Mouse (Mus musculus) intestine, embryonic 15.5 days (tissue): ENCODE results near the gene Spaca4. TPM values are rescaled to one million over a fixed set of nuclear protein-coding genes. Genes with fewer than 3 reads are reported as not detected.

ENCODE experiments used
- ATAC-seq: fragments of 200-750 bp; cut with Nextera tagmentation; 2 replicates; pipeline ENCODE4 v1.8.0; 2017; ENCODE audit warnings: moderate TSS enrichment, moderate library complexity
- H3K27ac ChIP-seq: fragments of 300-500 bp; sonication (generic); 2 replicates; pipeline ENCODE4 v1.5.1; 2015; ENCODE audit warnings: mild to moderate bottlenecking, inconsistent platforms
- H3K27me3 ChIP-seq: fragments of 300-500 bp; sonication (generic); replicated peaks from 2 replicates; pipeline ENCODE4 v1.6.1; 2015; ENCODE audit warnings: inconsistent platforms
- H3K36me3 ChIP-seq: fragments of 300-500 bp; sonication (generic); 2 replicates; pipeline ENCODE4 v1.6.1; 2015; ENCODE audit warnings: inconsistent platforms
- H3K4me1 ChIP-seq: fragments of 300-500 bp; sonication (generic); replicated peaks from 2 replicates; pipeline ENCODE4 v1.6.1; 2015; ENCODE audit warnings: inconsistent platforms
- H3K4me2 ChIP-seq: fragments of 300-500 bp; sonication (generic); replicated peaks from 2 replicates; pipeline ENCODE4 v1.6.1; 2015; ENCODE audit warnings: mild to moderate bottlenecking, inconsistent platforms
- H3K4me3 ChIP-seq: fragments of 300-500 bp; sonication (generic); replicated peaks from 2 replicates; pipeline ENCODE4 v1.5.1; 2015; ENCODE audit warnings: inconsistent platforms
- H3K9ac ChIP-seq: fragments of 300-500 bp; sonication (generic); 2 replicates; pipeline ENCODE4 v1.6.1; 2015; ENCODE audit warnings: inconsistent platforms
- H3K9me3 ChIP-seq: fragments of 300-500 bp; sonication (generic); 2 replicates; pipeline ENCODE4 v1.6.1; 2016; ENCODE audit warnings: inconsistent platforms
- WGBS: fragments of 180-500 bp; shearing (Covaris S2); methylation state at CpG from one replicate; pipeline ENCODE4 v1.1.7; 2015; 5-methylcytosine and 5-hydroxymethylcytosine counted together
- polyA plus RNA-seq: library from polyadenylated mRNA; unstranded; fragments of >200 nt; fragmentation: Nextera tagmentation; extraction: Ambion mirVana; gene quantifications from 2 replicates; pipeline ENCODE4 v1.2.1, GENCODE M21; 2015

Gene Spaca4
- polyA plus RNA-seq, 1 experiment from 2014 or later, result 0.49 TPM

- peak overlapping the region; percentile 6; the same call in 1 of the 2 replicates for H3K4me2 ChIP-seq
- H3K4me3 ChIP-seq, result no peak overlapping the region
- 33% methylated on average over 10 of the region's 10 CpGs for WGBS
- no peak for ATAC-seq
- H3K4me1 ChIP-seq, result peaks cover 30% of the 10 kb centered on the region
- peak overlapping the region; percentile 34; the same call in 1 of the 2 replicates for H3K9ac ChIP-seq
- peak overlapping the region; percentile 27; the same call in 1 of the 2 replicates for H3K27ac ChIP-seq
- no peaks in the 10 kb centered on the region; the same call in 1 of the 2 replicates for H3K27me3 ChIP-seq
- H3K36me3 ChIP-seq, result no peaks in the 10 kb centered on the region
- H3K9me3 ChIP-seq, result no peaks in the 10 kb centered on the region
Observed at GRCm38 (mm10) chr7:45685811-45686210, 39.8 kb downstream of the Spaca4 start.

GRCm38 (mm10) chr7:45683396-45684050 is 42.1 kb downstream of the Spaca4 start, which contains the start of gene Ntn5:
TSS of gene Ntn5 (plus strand) at chr7:45684022.
- 80% methylated on average over 7 of the region's 7 CpGs for WGBS
- no peak for ATAC-seq
- H3K27me3 ChIP-seq, result no peaks in the 10 kb centered on the region; the same call in 1 of the 2 replicates

GRCm38 (mm10) chr7:45682144-45683126 is 43.2 kb downstream of the Spaca4 start:
- Histone ChIP-seq H3K9ac (peak overlapping the region; percentile 36; the same call in 1 of the 2 replicates), H3K4me3 (no peak overlapping the region), H3K27me3 (no peaks in the 10 kb centered on the region), H3K4me2 (peak overlapping the region; percentile 49), H3K36me3 (no peaks in the 10 kb centered on the region), H3K9me3 (no peaks in the 10 kb centered on the region), H3K27ac (peak overlapping the region; percentile 34; the same call in 1 of the 2 replicates), H3K4me1 (peaks cover 41% of the 10 kb centered on the region)
- WGBS, result 28% methylated on average over 14 of the region's 14 CpGs
- peak; percentile 57 for ATAC-seq

More at GRCm38 (mm10) chr7:45683396-45684050, 42.1 kb downstream of the Spaca4 start, which contains the start of gene Ntn5:
- no peak within 1 kb of the TSS for H3K27ac ChIP-seq
- H3K9ac ChIP-seq, result 0 out of 2 replicates have a peak within 1 kb of the TSS, but pooled peaks have one; percentile 36
- no peak within 1 kb of the TSS for H3K4me3 ChIP-seq
- no peak within 1 kb of the TSS for H3K4me2 ChIP-seq
- no peaks in the 10 kb centered on the region for H3K9me3 ChIP-seq
- no peaks in the 10 kb centered on the region for H3K36me3 ChIP-seq
- H3K4me1 ChIP-seq, result peaks cover 34% of the 10 kb centered on the region

- 68% methylated on average over 8 of the region's 8 CpGs for WGBS
- no peak overlapping the region for H3K9ac ChIP-seq
Observed at GRCm38 (mm10) chr7:45681046-45681736, 44.4 kb downstream of the Spaca4 start.

GRCm38 (mm10) chr7:45679966-45680621 is 45.5 kb downstream of the Spaca4 start:
- Histone ChIP-seq H3K36me3 (no peaks in the 10 kb centered on the region), H3K27me3 (no peaks in the 10 kb centered on the region), H3K4me1 (peaks cover 25% of the 10 kb centered on the region; the same call in 1 of the 2 replicates), H3K27ac (no peak overlapping the region), H3K9ac (no peak overlapping the region), H3K4me2 (no peak overlapping the region), H3K9me3 (no peaks in the 10 kb centered on the region), H3K4me3 (no peak overlapping the region)
- ATAC-seq, result no peak
- 59% methylated on average over 14 of the region's 14 CpGs for WGBS

More at GRCm38 (mm10) chr7:45681046-45681736, 44.4 kb downstream of the Spaca4 start:
- ATAC-seq, result no peak
- Histone ChIP-seq H3K9me3 (no peaks in the 10 kb centered on the region), H3K27ac (no peak overlapping the region), H3K27me3 (no peaks in the 10 kb centered on the region), H3K36me3 (no peaks in the 10 kb centered on the region), H3K4me3 (no peak overlapping the region), H3K4me1 (peaks cover 36% of the 10 kb centered on the region), H3K4me2 (no peak overlapping the region)

GRCm38 (mm10) chr7:45678513-45678912 is 47.1 kb downstream of the Spaca4 start:
- no peak overlapping the region for H3K4me2 ChIP-seq
- ATAC-seq, result no peak
- no peak overlapping the region for H3K4me3 ChIP-seq
- no peaks in the 10 kb centered on the region for H3K27me3 ChIP-seq
- no peaks in the 10 kb centered on the region for H3K9me3 ChIP-seq
- peak overlapping the region; percentile 18; the same call in 1 of the 2 replicates for H3K27ac ChIP-seq
- 88% methylated on average over 14 of the region's 14 CpGs for WGBS
- H3K4me1 ChIP-seq, result peaks cover 21% of the 10 kb centered on the region; the same call in 1 of the 2 replicates
- H3K9ac ChIP-seq, result no peak overlapping the region
- H3K36me3 ChIP-seq, result no peaks in the 10 kb centered on the region

- Histone ChIP-seq H3K27me3 (no peaks in the 10 kb centered on the region), H3K4me2 (no peak overlapping the region), H3K4me1 (peaks cover 21% of the 10 kb centered on the region; the same call in 1 of the 2 replicates), H3K4me3 (no peak overlapping the region), H3K27ac (peak overlapping the region; percentile 18; the same call in 1 of the 2 replicates), H3K9ac (no peak overlapping the region), H3K9me3 (no peaks in the 10 kb centered on the region), H3K36me3 (no peaks in the 10 kb centered on the region)
- ATAC-seq, result peak; percentile 35
- 56% methylated on average over 7 of the region's 7 CpGs for WGBS
Observed at GRCm38 (mm10) chr7:45677627-45678295, 47.9 kb downstream of the Spaca4 start.

Other genes with a start within 250 kb of the Spaca4 start
- 1.8 and 1.9 TPM in 2 replicates for gene Tulp2, start 243.9 kb downstream of the Spaca4 start, polyA plus RNA-seq
- not detected in 2 replicates for gene Gm45808, start 239.0 kb downstream of the Spaca4 start, polyA plus RNA-seq
- gene Dhdh, start 237.0 kb downstream of the Spaca4 start, polyA plus RNA-seq, result 2.6 and 2.7 TPM in 2 replicates
- 209 and 229 TPM in 2 replicates for gene Nucb1, start 215.4 kb downstream of the Spaca4 start, polyA plus RNA-seq
- gene Ppp1r15a, start 199.5 kb downstream of the Spaca4 start, polyA plus RNA-seq, result 16.5 and 17.0 TPM in 2 replicates
- gene Plekha4, start 199.5 kb downstream of the Spaca4 start, polyA plus RNA-seq, result 0.83 and 1.5 TPM in 2 replicates
- 2.1 and 2.8 TPM in 2 replicates for gene Hsd17b14, start 170.9 kb downstream of the Spaca4 start, polyA plus RNA-seq
- 59.5 and 67.6 TPM in 2 replicates for gene Bcat2, start 155.7 kb downstream of the Spaca4 start, polyA plus RNA-seq
- 0.18 and 0.30 TPM in 2 replicates for gene Fgf21, start 110.3 kb downstream of the Spaca4 start, polyA plus RNA-seq
- 0.38 and 0.73 TPM in 2 replicates for gene Fut1, start 108.5 kb downstream of the Spaca4 start, polyA plus RNA-seq
- gene Izumo1, start 104.0 kb downstream of the Spaca4 start, polyA plus RNA-seq, result 0.13 TPM in 1 of 2 replicates, not detected in the other
- gene Rasip1, start 98.3 kb downstream of the Spaca4 start, polyA plus RNA-seq, result 9.8 and 9.9 TPM in 2 replicates
- gene Mamstr, start 85.8 kb downstream of the Spaca4 start, polyA plus RNA-seq, result 5.2 and 7.3 TPM in 2 replicates
- gene Fut2, start 59.4 kb downstream of the Spaca4 start, polyA plus RNA-seq, result 12.2 and 12.8 TPM in 2 replicates
- gene Ntn5, start 41.8 kb downstream of the Spaca4 start, polyA plus RNA-seq, result 0.73 TPM in 2 replicates
- gene Sec1, start 31.4 kb downstream of the Spaca4 start, polyA plus RNA-seq, result 1.9 and 2.0 TPM in 2 replicates
- gene Car11, start 26.0 kb downstream of the Spaca4 start, polyA plus RNA-seq, result 5.5 and 6.4 TPM in 2 replicates
- gene Dbp, start 20.7 kb downstream of the Spaca4 start, polyA plus RNA-seq, result 3.1 and 3.4 TPM in 2 replicates
- 1,110 and 1,134 TPM in 2 replicates for gene Rpl18, start 10.4 kb downstream of the Spaca4 start, polyA plus RNA-seq
- gene Sphk2, start 7.8 kb downstream of the Spaca4 start, polyA plus RNA-seq, result 38.1 and 41.6 TPM in 2 replicates
- 19.7 and 22.4 TPM in 2 replicates for gene Fam83e, start 4.6 kb downstream of the Spaca4 start, polyA plus RNA-seq
- 0.43 and 0.90 TPM in 2 replicates for gene Lmtk3, start 57.9 kb upstream of the Spaca4 start, polyA plus RNA-seq
- 2.8 and 2.9 TPM in 2 replicates for gene Sult2b1, start 58.9 kb upstream of the Spaca4 start, polyA plus RNA-seq
- 89.0 and 92.0 TPM in 2 replicates for gene Cyth2, start 88.8 kb upstream of the Spaca4 start, polyA plus RNA-seq
- gene Kcnj14, start 99.0 kb upstream of the Spaca4 start, polyA plus RNA-seq, result 0.88 and 1.0 TPM in 2 replicates
- gene Grwd1, start 105.1 kb upstream of the Spaca4 start, polyA plus RNA-seq, result 67.1 and 71.3 TPM in 2 replicates
- gene Kdelr1, start 147.0 kb upstream of the Spaca4 start, polyA plus RNA-seq, result 70.8 and 74.5 TPM in 2 replicates
- 0.49 and 0.51 TPM in 2 replicates for gene Grin2d, start 152.6 kb upstream of the Spaca4 start, polyA plus RNA-seq
- 0.85 and 1.00 TPM in 2 replicates for gene Syngr4, start 170.9 kb upstream of the Spaca4 start, polyA plus RNA-seq
- 5.8 and 7.0 TPM in 2 replicates for gene Tmem143, start 171.1 kb upstream of the Spaca4 start, polyA plus RNA-seq
- 141 and 168 TPM in 2 replicates for gene Emp3, start 195.6 kb upstream of the Spaca4 start, polyA plus RNA-seq
- gene Ccdc114, start 198.3 kb upstream of the Spaca4 start, polyA plus RNA-seq, result 4.3 and 4.5 TPM in 2 replicates